Mouse (Mus musculus) kidney, adult 11 months (tissue): ENCODE data around the gene Pik3r4.
A peak's percentile ranks its signal among the peaks of the same experiment; 100 is the strongest.
"Not testable (repeated sequence)": the region's sequence is repeated elsewhere in the genome, so short reads cannot be mapped to it uniquely, and the experiment has no call there.

Experiments used
- DNase-seq: peaks from one replicate; pipeline ENCODE4 v3.0.0; 2022

Gene Pik3r4

GRCm38 (mm10) chr9:105642460-105643371 lies at the start of gene Pik3r4:
TSS of gene Pik3r4 (plus strand) at chr9:105642978.
- DNase-seq: peak; percentile 90

- DNase-seq: no peak
These were observed 43.9 kb upstream of the Pik3r4 start for GRCm38 (mm10) chr9:105598906-105599305.

GRCm38 (mm10) chr9:105611980-105612771 lies 30.6 kb upstream of the Pik3r4 start:
- peak; percentile 36 for DNase-seq

GRCm38 (mm10) chr9:105612919-105613318 lies 29.9 kb upstream of the Pik3r4 start:
- DNase-seq: peak; percentile 87

GRCm38 (mm10) chr9:105615952-105616351 lies 26.8 kb upstream of the Pik3r4 start:
- DNase-seq: no peak

- DNase-seq: peak; percentile 19
These were observed 25.5 kb upstream of the Pik3r4 start for GRCm38 (mm10) chr9:105617274-105617673.

GRCm38 (mm10) chr9:105633961-105634360 lies 8.8 kb upstream of the Pik3r4 start:
- no peak for DNase-seq

GRCm38 (mm10) chr9:105641377-105641776 lies 1.4 kb upstream of the Pik3r4 start:
- not testable (repeated sequence) for DNase-seq

GRCm38 (mm10) chr9:105656189-105656588 lies 13.4 kb downstream of the Pik3r4 start:
- no peak for DNase-seq

GRCm38 (mm10) chr9:105658216-105658615 lies 15.4 kb downstream of the Pik3r4 start:
- no peak for DNase-seq

- DNase-seq: no peak
These were observed 17.1 kb downstream of the Pik3r4 start for GRCm38 (mm10) chr9:105659877-105660276.

- DNase-seq: no peak
These were observed 22.5 kb downstream of the Pik3r4 start for GRCm38 (mm10) chr9:105665269-105665668.

GRCm38 (mm10) chr9:105670916-105671315 lies 28.1 kb downstream of the Pik3r4 start:
- no peak for DNase-seq

GRCm38 (mm10) chr9:105672032-105672431 lies 29.3 kb downstream of the Pik3r4 start:
- no peak for DNase-seq

GRCm38 (mm10) chr9:105675941-105676340 lies 33.2 kb downstream of the Pik3r4 start:
- no peak for DNase-seq

GRCm38 (mm10) chr9:105681386-105681785 lies 38.6 kb downstream of the Pik3r4 start:
- DNase-seq: no peak

- no peak for DNase-seq
These were observed 41.9 kb downstream of the Pik3r4 start for GRCm38 (mm10) chr9:105684549-105685165.

- DNase-seq: no peak
These were observed 46.7 kb downstream of the Pik3r4 start for GRCm38 (mm10) chr9:105689485-105689884.

GRCm38 (mm10) chr9:105692472-105692871 lies 49.7 kb downstream of the Pik3r4 start:
- DNase-seq: no peak

- no peak for DNase-seq
These were observed 50.3 kb downstream of the Pik3r4 start for GRCm38 (mm10) chr9:105693056-105693455.

GRCm38 (mm10) chr9:105693854-105694253 lies 51.1 kb downstream of the Pik3r4 start:
- DNase-seq: peak; percentile 56

GRCm38 (mm10) chr9:105696818-105697564 lies 54.2 kb downstream of the Pik3r4 start:
- no peak for DNase-seq
